Mouse (Mus musculus): Measurements from ENCODE around the gene Rgs7.

Gene Rgs7

GRCm38 (mm10) chr1:175427112-175427511 lies 65.2 kb downstream of the Rgs7 start:
- DNase-seq, result no peak

GRCm38 (mm10) chr1:175426393-175426792 lies 65.9 kb downstream of the Rgs7 start:
- no peak for DNase-seq

- DNase-seq, result no peak
Observed at GRCm38 (mm10) chr1:175420883-175421282, 71.4 kb downstream of the Rgs7 start.

- no peak for DNase-seq
Observed at GRCm38 (mm10) chr1:175415728-175416127, 76.6 kb downstream of the Rgs7 start.

- no peak for DNase-seq
Observed at GRCm38 (mm10) chr1:175410399-175410798, 81.9 kb downstream of the Rgs7 start.

- DNase-seq, result no peak
Observed at GRCm38 (mm10) chr1:175391894-175392293, 100.4 kb downstream of the Rgs7 start.

- DNase-seq, result no peak
Observed at GRCm38 (mm10) chr1:175389250-175389649, 103.0 kb downstream of the Rgs7 start.

- DNase-seq, result no peak
Observed at GRCm38 (mm10) chr1:175385581-175386235, 106.6 kb downstream of the Rgs7 start.

- DNase-seq, result no peak
Observed at GRCm38 (mm10) chr1:175372571-175372970, 119.7 kb downstream of the Rgs7 start.

- DNase-seq, result no peak
Observed at GRCm38 (mm10) chr1:175368062-175368461, 124.2 kb downstream of the Rgs7 start.

- DNase-seq, result no peak
Observed at GRCm38 (mm10) chr1:175363606-175364005, 128.7 kb downstream of the Rgs7 start.

GRCm38 (mm10) chr1:175359411-175360366 lies 132.6 kb downstream of the Rgs7 start:
- DNase-seq, result peak; percentile 58

GRCm38 (mm10) chr1:175352921-175353320 lies 139.4 kb downstream of the Rgs7 start:
- no peak for DNase-seq

- no peak for DNase-seq
Observed at GRCm38 (mm10) chr1:175346162-175346561, 146.1 kb downstream of the Rgs7 start.

GRCm38 (mm10) chr1:175336191-175336590 lies 156.1 kb downstream of the Rgs7 start:
- no peak for DNase-seq

- no peak for DNase-seq
Observed at GRCm38 (mm10) chr1:175333041-175333854, 159.1 kb downstream of the Rgs7 start.

- no peak for DNase-seq
Observed at GRCm38 (mm10) chr1:175329934-175330471, 162.3 kb downstream of the Rgs7 start.

GRCm38 (mm10) chr1:175322781-175323180 lies 169.5 kb downstream of the Rgs7 start:
- DNase-seq, result no peak

GRCm38 (mm10) chr1:175319205-175319604 lies 173.1 kb downstream of the Rgs7 start:
- DNase-seq, result no peak

- DNase-seq, result no peak
Observed at GRCm38 (mm10) chr1:175317264-175317663, 175.0 kb downstream of the Rgs7 start.

- DNase-seq, result no peak
Observed at GRCm38 (mm10) chr1:175307604-175308003, 184.7 kb downstream of the Rgs7 start.

GRCm38 (mm10) chr1:175300895-175301294 lies 191.4 kb downstream of the Rgs7 start:
- DNase-seq, result no peak

- no peak for DNase-seq
Observed at GRCm38 (mm10) chr1:175300404-175300803, 191.9 kb downstream of the Rgs7 start.

Data from kidney, postnatal 14 days (tissue).